Mouse (Mus musculus): ENCODE results near the gene Cp. TPM values are rescaled to one million over a fixed set of nuclear protein-coding genes. Genes with fewer than 3 reads are reported as not detected.

Cp gene
- polyA plus RNA-seq, 1 experiment from 2014 or later, result 6.4 TPM

- H3K4me1 ChIP-seq, result no peaks in the 10 kb centered on the region
- DNase-seq (ENCODE audit: extremely low spot score, low spot score), result no peak
- no peak overlapping the region for H3K4me3 ChIP-seq
- no peaks in the 10 kb centered on the region for H3K36me3 ChIP-seq (replicated peaks)
- H3K27me3 ChIP-seq (ENCODE audit: poor library complexity, severe bottlenecking), result no peaks in the 10 kb centered on the region
- H3K9me3 ChIP-seq, result no peaks in the 10 kb centered on the region
- no peak overlapping the region for H3K27ac ChIP-seq
- WGBS, result 55% methylated on average over 4 of the region's 4 CpGs
These were observed 21.6 kb downstream of the Cp start for GRCm38 (mm10) chr3:19978474-19978873.

GRCm38 (mm10) chr3:19981156-19981555 is 24.3 kb downstream of the Cp start:
- Histone ChIP-seq H3K27me3 (ENCODE audit: poor library complexity, severe bottlenecking) (no peaks in the 10 kb centered on the region), H3K36me3 (replicated peaks) (no peaks in the 10 kb centered on the region), H3K27ac (no peak overlapping the region), H3K4me3 (no peak overlapping the region), H3K4me1 (no peaks in the 10 kb centered on the region), H3K9me3 (no peaks in the 10 kb centered on the region)
- DNase-seq (ENCODE audit: extremely low spot score, low spot score), result no peak
- 90% methylated on average over 2 of the region's 2 CpGs for WGBS

- H3K4me3 ChIP-seq, result no peak overlapping the region
- H3K27ac ChIP-seq, result no peak overlapping the region
- no peaks in the 10 kb centered on the region for H3K4me1 ChIP-seq
These were observed 26.0 kb downstream of the Cp start for GRCm38 (mm10) chr3:19982846-19983245.

GRCm38 (mm10) chr3:19986123-19986522 is 29.3 kb downstream of the Cp start:
- no peak for DNase-seq (ENCODE audit: extremely low spot score, low spot score)
- 14% methylated on average over 3 of the region's 3 CpGs for WGBS
- no peak overlapping the region for H3K4me3 ChIP-seq
- no peaks in the 10 kb centered on the region for H3K27me3 ChIP-seq (ENCODE audit: poor library complexity, severe bottlenecking)
- no peaks in the 10 kb centered on the region for H3K4me1 ChIP-seq
- no peaks in the 10 kb centered on the region for H3K9me3 ChIP-seq
- H3K36me3 ChIP-seq (replicated peaks), result no peaks in the 10 kb centered on the region
- H3K27ac ChIP-seq, result no peak overlapping the region

More at GRCm38 (mm10) chr3:19982846-19983245, 26.0 kb downstream of the Cp start:
- Histone ChIP-seq H3K27me3 (ENCODE audit: poor library complexity, severe bottlenecking) (no peaks in the 10 kb centered on the region), H3K9me3 (no peaks in the 10 kb centered on the region), H3K36me3 (replicated peaks) (no peaks in the 10 kb centered on the region)
- DNase-seq (ENCODE audit: extremely low spot score, low spot score), result no peak

- Histone ChIP-seq H3K27me3 (ENCODE audit: poor library complexity, severe bottlenecking) (no peaks in the 10 kb centered on the region), H3K27ac (no peak overlapping the region), H3K9me3 (no peaks in the 10 kb centered on the region), H3K4me1 (no peaks in the 10 kb centered on the region), H3K4me3 (no peak overlapping the region), H3K36me3 (replicated peaks) (peaks cover 2% of the 10 kb centered on the region; the same call in 1 of the 2 replicates)
- no peak for DNase-seq (ENCODE audit: extremely low spot score, low spot score)
- WGBS, result 82% methylated on average over 3 of the region's 3 CpGs
These were observed 33.2 kb downstream of the Cp start for GRCm38 (mm10) chr3:19990031-19990430.

- no peak overlapping the region for H3K27ac ChIP-seq
- WGBS, result 71% methylated on average over 4 of the region's 4 CpGs
- H3K27me3 ChIP-seq (ENCODE audit: poor library complexity, severe bottlenecking), result no peaks in the 10 kb centered on the region
- no peak for DNase-seq (ENCODE audit: extremely low spot score, low spot score)
- no peaks in the 10 kb centered on the region for H3K9me3 ChIP-seq
- no peak overlapping the region for H3K4me3 ChIP-seq
- H3K36me3 ChIP-seq (replicated peaks), result peaks cover 16% of the 10 kb centered on the region
- no peaks in the 10 kb centered on the region for H3K4me1 ChIP-seq
These were observed 35.5 kb downstream of the Cp start for GRCm38 (mm10) chr3:19992388-19992787.

- WGBS, result 94% methylated on average over 2 of the region's 2 CpGs
- Histone ChIP-seq H3K9me3 (no peaks in the 10 kb centered on the region), H3K4me1 (0 out of 2 replicates have a peak, but pooled peaks cover 3% of the 10 kb centered on the region), H3K27me3 (ENCODE audit: poor library complexity, severe bottlenecking) (no peaks in the 10 kb centered on the region), H3K27ac (no peak overlapping the region), H3K4me3 (no peak overlapping the region), H3K36me3 (replicated peaks) (peaks cover 48% of the 10 kb centered on the region)
- DNase-seq (ENCODE audit: extremely low spot score, low spot score), result no peak
These were observed 42.7 kb downstream of the Cp start for GRCm38 (mm10) chr3:19999551-19999950.

- no peak overlapping the region for H3K4me3 ChIP-seq
- no peak for DNase-seq (ENCODE audit: extremely low spot score, low spot score)
- no peaks in the 10 kb centered on the region for H3K9me3 ChIP-seq
- WGBS, result 75% methylated on average over 4 of the region's 4 CpGs
- H3K36me3 ChIP-seq (replicated peaks), result peaks cover 40% of the 10 kb centered on the region
- no peaks in the 10 kb centered on the region for H3K27me3 ChIP-seq (ENCODE audit: poor library complexity, severe bottlenecking)
- 0 out of 2 replicates have a peak overlapping the region, but pooled peaks have one; percentile 9 for H3K27ac ChIP-seq
- 0 out of 2 replicates have a peak, but pooled peaks cover 3% of the 10 kb centered on the region for H3K4me1 ChIP-seq
These were observed 44.0 kb downstream of the Cp start for GRCm38 (mm10) chr3:20000806-20001205.

- peaks cover 32% of the 10 kb centered on the region for H3K36me3 ChIP-seq (replicated peaks)
- H3K27ac ChIP-seq, result no peak overlapping the region
- 0 out of 2 replicates have a peak, but pooled peaks cover 3% of the 10 kb centered on the region for H3K4me1 ChIP-seq
- WGBS, result 78% methylated on average over 5 of the region's 5 CpGs
- H3K27me3 ChIP-seq (ENCODE audit: poor library complexity, severe bottlenecking), result no peaks in the 10 kb centered on the region
- H3K9me3 ChIP-seq, result no peaks in the 10 kb centered on the region
- DNase-seq (ENCODE audit: extremely low spot score, low spot score), result no peak
- no peak overlapping the region for H3K4me3 ChIP-seq
These were observed 45.9 kb downstream of the Cp start for GRCm38 (mm10) chr3:20002786-20003185.

GRCm38 (mm10) chr3:20004422-20004821 is 47.6 kb downstream of the Cp start:
- H3K27ac ChIP-seq, result no peak overlapping the region
- WGBS, result 86% methylated on average over 8 of the region's 8 CpGs
- H3K27me3 ChIP-seq (ENCODE audit: poor library complexity, severe bottlenecking), result no peaks in the 10 kb centered on the region
- 0 out of 2 replicates have a peak, but pooled peaks cover 3% of the 10 kb centered on the region for H3K4me1 ChIP-seq
- no peaks in the 10 kb centered on the region for H3K9me3 ChIP-seq
- no peak overlapping the region for H3K4me3 ChIP-seq
- DNase-seq (ENCODE audit: extremely low spot score, low spot score), result no peak
- peaks cover 32% of the 10 kb centered on the region for H3K36me3 ChIP-seq (replicated peaks)

- DNase-seq (ENCODE audit: extremely low spot score, low spot score), result no peak
- H3K4me1 ChIP-seq, result 0 out of 2 replicates have a peak, but pooled peaks cover 3% of the 10 kb centered on the region
- no peak overlapping the region for H3K27ac ChIP-seq
- 78% methylated on average over 1 of the region's 1 CpGs for WGBS
- H3K36me3 ChIP-seq (replicated peaks), result peaks cover 32% of the 10 kb centered on the region
- no peaks in the 10 kb centered on the region for H3K9me3 ChIP-seq
- no peaks in the 10 kb centered on the region for H3K27me3 ChIP-seq (ENCODE audit: poor library complexity, severe bottlenecking)
- H3K4me3 ChIP-seq, result no peak overlapping the region
These were observed 48.8 kb downstream of the Cp start for GRCm38 (mm10) chr3:20005611-20006010.

- Histone ChIP-seq H3K9me3 (no peaks in the 10 kb centered on the region), H3K27ac (no peak overlapping the region), H3K4me1 (peaks cover 5% of the 10 kb centered on the region; the same call in 1 of the 2 replicates), H3K36me3 (replicated peaks) (peaks cover 30% of the 10 kb centered on the region), H3K4me3 (no peak overlapping the region), H3K27me3 (ENCODE audit: poor library complexity, severe bottlenecking) (no peaks in the 10 kb centered on the region)
- no peak for DNase-seq (ENCODE audit: extremely low spot score, low spot score)
- WGBS, result 96% methylated on average over 4 of the region's 4 CpGs
These were observed 50.4 kb downstream of the Cp start for GRCm38 (mm10) chr3:20007275-20007674.

GRCm38 (mm10) chr3:20007759-20008158 is 50.9 kb downstream of the Cp start:
- Histone ChIP-seq H3K27ac (no peak overlapping the region), H3K4me1 (peaks cover 5% of the 10 kb centered on the region; the same call in 1 of the 2 replicates), H3K27me3 (ENCODE audit: poor library complexity, severe bottlenecking) (no peaks in the 10 kb centered on the region), H3K36me3 (replicated peaks) (peaks cover 25% of the 10 kb centered on the region), H3K9me3 (no peaks in the 10 kb centered on the region), H3K4me3 (no peak overlapping the region)
- WGBS, result 94% methylated on average over 5 of the region's 5 CpGs
- no peak for DNase-seq (ENCODE audit: extremely low spot score, low spot score)

- Histone ChIP-seq H3K4me3 (no peak overlapping the region), H3K27me3 (ENCODE audit: poor library complexity, severe bottlenecking) (no peaks in the 10 kb centered on the region), H3K27ac (peak overlapping the region; percentile 62), H3K36me3 (replicated peaks) (peaks cover 27% of the 10 kb centered on the region), H3K9me3 (no peaks in the 10 kb centered on the region), H3K4me1 (peaks cover 8% of the 10 kb centered on the region)
- WGBS, result 88% methylated on average over 9 of the region's 9 CpGs
- peak; percentile 20 for DNase-seq (ENCODE audit: extremely low spot score, low spot score)
These were observed 53.6 kb downstream of the Cp start for GRCm38 (mm10) chr3:20010464-20010863.

Data from forebrain, embryonic 10.5 days (tissue).